Mouse (Mus musculus): ENCODE data around the gene Fli1.

The Fli1 gene

DNA sequence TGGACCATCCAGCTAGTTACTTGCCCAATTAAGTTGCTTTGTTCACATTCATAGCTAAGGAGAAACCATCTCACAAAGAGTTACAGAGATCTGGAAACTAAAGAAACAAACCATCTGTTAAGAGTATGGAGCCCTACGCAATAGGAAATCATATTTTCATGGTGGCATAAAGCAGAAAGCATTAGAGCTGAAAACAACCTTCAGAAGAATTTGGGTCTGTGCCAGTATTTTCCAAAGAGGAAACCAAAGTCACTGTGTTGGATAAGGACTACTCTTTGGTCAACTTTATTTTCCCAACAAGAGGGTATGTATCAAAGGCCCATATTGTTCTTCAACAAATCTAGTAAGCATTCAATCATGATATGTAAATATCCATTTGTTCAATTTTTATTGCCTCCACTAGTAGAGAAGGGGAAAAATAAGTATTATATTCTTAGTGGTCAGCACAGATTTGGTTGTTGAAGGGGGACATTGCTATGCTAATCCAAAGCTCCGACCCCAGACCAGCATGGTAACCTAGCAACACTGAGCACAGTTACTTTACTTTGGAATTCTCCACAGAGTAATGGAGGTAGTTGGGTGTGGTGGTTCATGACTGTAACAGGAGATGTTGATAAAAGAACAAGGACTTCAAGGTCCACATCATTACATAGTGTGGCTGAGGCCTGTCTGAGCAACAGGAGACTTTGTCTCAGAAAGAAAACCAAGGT is 20.0 kb downstream of the Fli1 start:
- no peak for DNase-seq (ENCODE audit: low read depth)

DNA sequence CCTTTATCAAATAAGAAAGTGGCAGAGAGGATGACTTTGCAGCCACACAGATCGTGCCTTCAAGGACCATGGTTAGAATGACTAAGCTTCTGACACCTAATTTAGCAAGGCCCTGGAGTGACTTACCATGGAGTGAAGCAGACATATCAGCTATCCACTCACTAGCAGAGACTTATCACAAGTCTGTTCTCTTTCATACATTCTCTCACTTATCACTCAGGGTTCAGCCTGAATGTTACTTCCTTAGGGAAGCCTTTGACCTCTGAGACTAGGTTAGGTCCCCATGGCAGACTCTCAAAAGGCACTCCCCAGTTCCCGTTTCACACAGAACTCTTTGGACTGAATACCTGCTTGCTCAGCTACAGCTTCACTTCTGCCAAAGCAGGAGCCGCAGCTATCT is 21.3 kb downstream of the Fli1 start:
- no peak for DNase-seq (ENCODE audit: low read depth)

DNA sequence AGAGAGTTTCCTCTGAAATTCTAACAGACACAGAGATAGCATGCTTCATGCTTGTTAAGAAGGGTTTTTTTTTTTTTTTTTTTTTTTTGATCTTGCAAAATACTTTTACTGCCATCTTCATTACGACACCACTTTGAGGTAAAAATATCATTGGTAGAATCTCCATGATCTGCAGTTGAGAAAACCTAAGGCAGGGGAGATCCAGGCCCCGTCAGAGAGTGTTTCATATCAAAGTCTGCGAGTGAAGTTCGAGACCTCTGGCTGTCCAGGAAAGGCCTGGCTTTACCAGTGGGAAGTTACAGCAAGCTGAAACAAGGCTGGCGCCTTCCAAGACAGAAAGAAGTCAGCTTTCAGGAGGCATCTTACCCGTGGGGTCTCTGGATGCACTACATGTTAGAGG is 21.8 kb downstream of the Fli1 start:
- DNase-seq (ENCODE audit: low read depth) = no peak

DNA sequence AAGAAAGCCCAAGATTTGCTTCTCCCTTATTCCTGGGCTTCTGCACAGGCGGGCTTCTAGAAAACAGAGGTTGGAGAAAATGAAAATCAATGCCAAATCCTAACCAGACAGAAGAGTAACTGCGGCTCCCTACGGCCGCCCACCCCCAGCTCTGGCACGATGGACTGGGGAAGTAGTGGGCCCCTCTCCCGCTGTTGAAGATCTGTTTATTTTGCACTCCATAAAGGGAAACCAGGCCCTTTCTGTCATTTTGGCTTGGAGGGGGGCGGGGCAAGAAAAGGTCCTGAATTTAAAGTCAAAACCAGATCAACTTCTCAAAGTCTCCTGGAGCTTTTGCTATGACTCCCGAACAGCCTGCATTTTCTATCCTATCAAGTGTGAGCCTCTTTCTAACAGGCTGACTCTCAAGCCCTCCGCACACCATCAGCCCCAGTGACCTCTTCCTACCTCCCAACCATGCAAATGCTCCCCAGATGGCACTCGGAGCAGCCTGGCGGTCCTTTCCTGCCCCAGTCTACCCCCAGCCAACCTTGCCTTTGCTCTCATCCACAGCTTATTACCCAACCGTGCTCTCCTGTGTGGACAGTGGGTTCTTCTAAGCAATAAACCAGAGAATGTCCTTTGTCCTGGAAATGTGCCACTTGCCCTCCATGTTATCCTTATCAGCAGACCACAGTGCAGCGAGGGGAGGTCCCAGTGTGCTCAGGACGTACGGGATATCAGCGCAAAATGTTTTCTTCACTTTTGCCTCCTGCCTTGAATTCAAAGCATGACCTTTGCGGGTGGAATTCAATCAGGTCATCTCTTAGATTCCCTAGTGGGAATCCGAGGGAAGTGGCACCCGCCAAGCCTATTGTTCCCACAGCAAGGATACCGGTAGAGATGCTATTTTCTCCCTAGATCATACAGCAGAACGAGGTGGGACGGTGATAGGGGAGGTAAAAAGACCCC is 23.3 kb downstream of the Fli1 start:
- DNase-seq (ENCODE audit: low read depth) = no peak

- no peak for DNase-seq (ENCODE audit: low read depth)
These were observed 24.1 kb downstream of the Fli1 start for GRCm38 (mm10) chr9:32518351-32519075.

GRCm38 (mm10) chr9:32516691-32517090 is 26.0 kb downstream of the Fli1 start:
- DNase-seq (ENCODE audit: low read depth) = no peak

DNA sequence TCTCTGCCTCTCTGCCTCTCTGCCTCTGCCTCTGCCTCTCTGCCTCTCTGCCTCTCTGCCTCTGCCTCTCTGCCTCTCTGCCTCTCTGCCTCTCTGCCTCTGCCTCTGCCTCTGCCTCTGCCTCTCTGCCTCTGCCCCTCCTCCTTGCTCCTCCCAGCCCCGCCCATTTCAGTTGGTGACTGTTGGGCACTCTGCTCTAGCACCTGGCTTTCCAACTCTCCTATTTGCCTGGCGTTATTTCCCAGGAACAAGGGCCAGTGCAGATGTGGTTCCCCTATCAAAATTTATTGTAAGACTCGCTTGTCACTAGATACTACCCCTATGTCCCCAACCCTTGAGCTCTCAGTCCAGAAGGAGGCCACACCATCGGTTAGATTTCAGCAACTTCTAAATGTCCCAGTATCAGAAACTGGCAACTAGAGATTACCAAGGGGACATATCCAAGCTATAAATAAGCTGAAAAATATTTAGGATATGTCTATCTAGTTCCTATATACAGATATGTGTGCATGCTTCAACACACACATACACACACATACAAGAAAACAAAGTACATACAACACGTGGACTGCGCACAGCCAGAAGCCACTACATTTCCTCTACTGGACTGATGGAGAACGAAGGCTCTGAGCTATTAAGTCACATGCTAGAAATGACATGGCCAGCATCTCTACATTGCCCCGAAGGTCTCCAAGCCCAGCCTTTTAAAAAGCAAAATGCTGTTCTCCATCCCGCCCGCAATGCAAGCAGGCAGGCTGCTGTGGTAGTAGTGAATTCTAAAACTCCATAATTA is 26.6 kb downstream of the Fli1 start:
- no peak for DNase-seq (ENCODE audit: low read depth)

DNA sequence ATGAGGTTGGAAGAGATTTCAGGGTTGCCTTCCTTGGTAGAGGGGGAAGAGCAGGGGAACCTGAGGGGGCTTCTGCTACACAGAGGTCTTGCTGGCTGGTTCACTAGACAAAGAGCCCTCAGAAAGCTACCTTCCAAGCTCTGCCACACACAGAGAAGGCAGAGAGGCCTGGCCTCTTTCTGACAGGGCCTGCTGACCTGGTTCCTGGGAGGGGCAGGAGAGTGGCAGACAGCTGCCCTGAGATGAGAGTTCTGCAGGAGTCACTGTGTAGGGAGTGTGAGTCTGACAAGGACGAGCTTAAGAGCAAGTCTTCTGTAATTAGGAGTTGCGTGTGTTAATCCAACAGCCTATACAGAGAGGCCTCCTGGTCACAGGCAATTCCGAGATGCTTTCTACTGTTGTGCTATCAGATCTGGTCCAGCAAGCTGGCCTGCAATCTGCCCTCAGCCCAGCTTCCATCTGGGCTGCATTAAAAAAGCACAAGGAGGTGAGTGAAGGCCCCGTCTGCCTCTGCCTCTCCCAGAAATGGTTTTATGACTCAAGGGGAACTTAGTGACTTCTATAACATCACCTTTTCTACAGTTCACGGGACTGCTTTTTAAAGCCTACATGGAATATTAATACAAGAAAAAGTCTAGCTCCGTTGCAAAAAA is 28.1 kb downstream of the Fli1 start:
- no peak for DNase-seq (ENCODE audit: low read depth)

- no peak for DNase-seq (ENCODE audit: low read depth)
These were observed 29.2 kb downstream of the Fli1 start for GRCm38 (mm10) chr9:32513471-32513870.

DNA sequence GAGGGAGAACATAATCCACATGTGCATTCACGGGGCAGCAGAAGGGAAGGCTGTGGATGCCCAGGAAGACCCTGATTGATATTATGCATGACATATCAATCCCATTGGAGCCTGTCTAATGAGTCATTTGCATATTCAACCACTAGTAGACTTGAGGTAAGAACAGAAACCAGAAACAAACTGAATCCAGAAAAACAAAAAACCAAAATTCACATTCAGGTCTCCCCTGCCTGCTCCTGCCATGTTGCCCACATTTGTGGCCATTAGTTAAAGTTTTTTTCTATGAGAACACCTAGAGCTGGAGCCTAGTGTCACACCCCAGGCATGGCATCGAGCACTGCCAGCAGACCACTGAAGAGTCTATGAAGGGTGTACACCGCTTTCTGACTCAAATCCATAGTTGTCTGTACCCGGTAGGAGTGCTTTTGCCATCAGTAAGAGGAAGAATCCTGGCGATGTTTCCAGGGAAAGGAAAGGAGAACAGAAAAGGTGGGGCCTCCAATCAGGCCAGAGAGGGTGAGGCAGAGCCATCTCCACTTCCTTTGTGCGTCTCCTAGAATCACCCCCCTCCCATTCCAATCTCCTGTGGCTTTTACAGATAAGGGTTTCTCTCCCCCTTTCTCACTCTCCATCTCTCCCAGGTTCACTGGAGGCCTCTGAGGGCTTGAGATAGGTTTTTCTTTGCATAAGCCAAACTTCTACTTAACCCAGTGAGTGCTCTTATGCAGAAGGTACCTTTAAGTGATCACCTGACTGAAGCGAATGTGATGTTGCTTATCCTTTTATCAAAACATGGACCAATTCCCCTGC is 32.0 kb downstream of the Fli1 start:
- no peak for DNase-seq (ENCODE audit: low read depth)

DNA sequence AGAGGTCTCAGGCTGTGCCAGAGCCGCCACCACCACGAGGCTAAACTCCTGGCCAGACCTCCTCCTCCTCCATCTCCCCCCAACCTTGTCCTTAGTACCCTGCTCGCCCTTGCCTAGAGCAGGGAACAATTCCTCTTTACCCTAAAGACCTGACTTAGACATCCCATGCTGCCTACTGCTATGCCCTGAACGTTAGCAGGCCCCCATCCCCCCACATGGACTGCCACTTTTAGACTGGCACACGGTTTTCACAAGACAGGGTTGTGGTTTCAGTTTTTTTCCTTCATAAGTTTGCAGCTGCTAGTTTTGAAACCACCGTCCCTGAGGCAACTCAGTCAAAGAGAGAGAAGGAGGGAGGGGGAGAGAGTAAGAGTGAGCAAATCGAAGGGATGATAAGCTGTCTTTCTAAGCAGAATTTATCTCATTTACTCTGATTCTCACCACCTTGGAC is 32.9 kb downstream of the Fli1 start:
- DNase-seq (ENCODE audit: low read depth) = no peak

DNA sequence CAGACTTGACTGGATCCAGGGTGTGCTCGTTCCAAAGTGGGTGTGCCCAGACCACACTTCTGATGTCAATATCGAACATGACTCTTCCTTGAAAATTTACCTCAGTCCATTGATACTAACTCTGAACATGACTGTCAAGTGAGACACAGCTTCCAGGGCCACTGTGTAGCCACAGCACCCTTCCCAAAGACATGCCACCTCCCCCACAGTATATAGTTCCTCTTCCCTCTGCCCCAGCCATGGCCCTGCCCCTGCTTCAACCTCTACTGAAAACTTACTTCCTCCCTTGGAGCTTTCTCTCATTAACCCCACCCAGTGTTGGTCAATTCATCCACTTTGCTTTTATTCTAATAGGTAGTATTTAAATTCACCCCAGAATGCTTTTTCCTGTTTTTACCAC is 34.0 kb downstream of the Fli1 start:
- no peak for DNase-seq (ENCODE audit: low read depth)

DNA sequence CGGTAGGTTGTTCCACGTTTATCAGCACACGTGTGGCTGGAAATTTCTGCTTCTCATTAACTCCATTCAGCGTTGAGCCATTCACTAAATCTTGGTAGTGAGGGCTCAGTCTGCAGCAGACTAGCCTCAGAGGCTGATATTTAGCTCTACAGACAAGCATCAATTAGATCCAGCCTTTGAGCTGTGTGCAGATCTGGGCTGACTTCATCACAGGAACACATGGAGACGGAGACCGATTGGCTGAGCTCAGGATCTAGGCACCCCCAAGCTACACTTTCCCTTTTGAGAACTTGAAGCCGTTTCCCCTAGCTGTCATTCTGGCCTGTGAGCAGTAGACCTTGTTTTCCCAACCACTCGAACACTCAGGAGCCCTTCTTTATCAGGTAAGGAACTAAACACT is 34.5 kb downstream of the Fli1 start:
- DNase-seq (ENCODE audit: low read depth) = no peak

GRCm38 (mm10) chr9:32506866-32507861 is 35.5 kb downstream of the Fli1 start:
- DNase-seq (ENCODE audit: low read depth) = no peak

DNA sequence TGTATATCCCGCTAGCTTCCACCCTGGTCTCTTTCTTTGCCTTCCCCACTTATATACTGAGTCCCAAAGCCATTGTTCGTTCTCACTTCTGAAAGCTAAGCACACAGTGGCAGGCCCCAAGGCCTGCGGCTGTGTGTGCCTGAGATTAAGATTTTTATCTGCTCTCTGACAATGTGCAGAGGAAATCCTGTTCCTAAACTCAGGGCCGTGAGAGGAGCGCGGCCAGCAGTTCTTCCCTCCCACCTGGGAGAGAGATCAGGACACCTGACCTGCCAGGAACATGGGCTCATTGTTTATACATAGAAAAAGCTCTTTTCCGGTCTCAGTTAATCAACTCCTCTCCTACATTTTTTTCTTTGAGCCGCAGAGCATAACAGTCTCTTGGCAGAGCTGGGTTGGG is 36.5 kb downstream of the Fli1 start:
- DNase-seq (ENCODE audit: low read depth) = no peak

DNA sequence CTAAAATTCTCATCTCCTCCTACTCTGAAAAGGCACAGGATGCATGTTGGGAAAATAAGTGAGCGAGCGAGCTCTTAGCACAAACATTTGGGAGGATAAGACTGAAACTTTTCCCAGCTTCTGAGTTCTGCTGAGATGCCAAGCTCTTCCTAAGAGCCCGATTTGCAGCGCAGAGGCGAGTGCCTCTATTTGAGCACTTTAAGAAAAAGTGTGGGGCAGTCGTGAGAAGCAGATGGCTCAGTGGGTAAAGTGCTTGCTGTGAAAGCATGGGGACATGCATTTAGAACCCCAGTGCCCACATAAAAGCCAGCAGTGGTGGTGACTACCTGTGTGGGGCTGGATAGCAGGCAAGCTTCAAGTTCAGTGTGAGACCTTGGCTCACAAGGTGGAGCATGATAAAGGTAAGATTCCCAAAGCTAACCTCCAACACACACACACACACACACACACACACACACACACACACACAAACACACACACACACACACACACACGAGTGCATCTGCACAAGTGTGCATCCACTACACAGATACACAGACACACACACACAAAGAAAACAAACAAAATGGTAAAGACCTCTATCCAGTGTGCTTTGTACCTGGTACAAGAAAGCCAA is 37.1 kb downstream of the Fli1 start:
- DNase-seq (ENCODE audit: low read depth) = no peak

GRCm38 (mm10) chr9:32503995-32504451 is 38.6 kb downstream of the Fli1 start:
- DNase-seq (ENCODE audit: low read depth) = no peak

DNA sequence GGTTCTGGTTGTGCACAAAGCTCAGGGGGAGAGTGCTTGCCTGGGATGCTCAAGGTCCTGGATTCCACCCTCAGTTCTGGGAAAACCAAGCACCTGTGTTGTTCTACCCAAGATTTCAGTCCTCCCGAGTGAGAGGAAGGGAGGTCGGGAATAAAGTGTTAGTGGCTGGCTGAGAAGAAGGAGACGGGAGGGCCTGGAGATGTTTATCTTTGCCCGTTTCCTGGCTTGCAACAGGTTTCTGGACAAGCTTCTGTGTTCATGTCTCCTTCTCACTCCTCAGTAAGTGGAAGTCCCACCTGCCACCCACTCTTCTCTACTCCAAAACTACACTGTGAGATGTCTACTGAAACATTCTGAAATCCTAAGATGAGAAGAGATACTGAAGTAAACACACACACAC is 39.2 kb downstream of the Fli1 start:
- DNase-seq (ENCODE audit: low read depth) = no peak

All from c-Kit-positive CD71-positive TER-119-negative erythroid progenitor cells, embryonic 14.5 days (primary cell).